Mouse (Mus musculus): Measurements from ENCODE around the gene Ccdc167.

- no peak for TF ChIP-seq CTCF (IDR thresholded peaks at IDR 0.05; ENCODE audit: low read depth)
- no peak for TF ChIP-seq EP300 (IDR thresholded peaks at IDR 0.05; ENCODE audit: low read depth)
These were observed 28.2 kb downstream of the Ccdc167 start for GRCm38 (mm10) chr17:29688610-29689009.

All from liver, postnatal 0 days (tissue).